Mouse (Mus musculus) heart, postnatal 0 days (tissue): ENCODE results near the gene Ubtd1. TPM values are rescaled to one million over a fixed set of nuclear protein-coding genes. Genes with fewer than 3 reads are reported as not detected.

ENCODE experiments used
- ATAC-seq: fragments of 200-750 bp; cut with Nextera tagmentation; 2 replicates; pipeline ENCODE4 v1.8.0; 2017; ENCODE audit warnings: low read depth, moderate number of reproducible peaks, moderate library complexity; ENCODE audit not compliant: insufficient read depth
- DNase-seq: peaks from one replicate; pipeline ENCODE4 v3.0.0-alpha.2; 2016; ENCODE audit warnings: low spot score
- H3K27ac ChIP-seq: fragments of 300-500 bp; sonication (generic); 2 replicates; pipeline ENCODE4 v1.5.1; 2014; ENCODE audit warnings: low read depth, mild to moderate bottlenecking
- H3K27me3 ChIP-seq: fragments of 300-500 bp; sonication (generic); 2 replicates; pipeline ENCODE4 v1.6.1; 2014; ENCODE audit warnings: low read length, mixed read lengths; ENCODE audit not compliant: control insufficient read depth, insufficient read depth
- H3K36me3 ChIP-seq: fragments of 300-500 bp; sonication (generic); replicated peaks from 2 replicates; pipeline ENCODE4 v1.6.1; 2014; ENCODE audit warnings: low read length, mixed read lengths; ENCODE audit not compliant: control insufficient read depth, insufficient read depth
- H3K4me1 ChIP-seq: fragments of 300-500 bp; sonication (generic); 2 replicates; pipeline ENCODE4 v1.6.1; 2014; ENCODE audit warnings: antibody characterized with exemption; ENCODE audit not compliant: control insufficient read depth, insufficient read depth
- H3K4me2 ChIP-seq: fragments of 300-500 bp; sonication (generic); 2 replicates; pipeline ENCODE4 v1.6.1; 2014; ENCODE audit warnings: low read depth, mild to moderate bottlenecking, low read length, moderate library complexity
- H3K4me3 ChIP-seq: fragments of 300-500 bp; sonication (generic); 2 replicates; pipeline ENCODE4 v1.5.1; 2014; ENCODE audit warnings: low read depth, low read length
- H3K9ac ChIP-seq: fragments of 300-500 bp; sonication (generic); replicated peaks from 2 replicates; pipeline ENCODE4 v1.6.1; 2014; ENCODE audit warnings: low read depth, low read length, mixed read lengths
- H3K9me3 ChIP-seq: fragments of 300-500 bp; sonication (generic); replicated peaks from 2 replicates; pipeline ENCODE4 v1.6.1; 2016; ENCODE audit warnings: low read length; ENCODE audit not compliant: control insufficient read depth
- CTCF ChIP-seq: IDR thresholded peaks from 2 replicates; pipeline ENCODE4 v1.5.1; 2016; ENCODE audit warnings: antibody characterized with exemption, control low read depth, low read depth
- EP300 ChIP-seq: IDR thresholded peaks from 2 replicates; pipeline ENCODE4 v1.6.1; 2016; ENCODE audit warnings: antibody characterized with exemption, low read depth
- WGBS: fragments of 180-500 bp; shearing (Covaris S2); extraction: QIAGEN DNeasy Blood & Tissue Kit; methylation state at CpG from one replicate; pipeline ENCODE4 v1.1.7; 2014; 5-methylcytosine and 5-hydroxymethylcytosine counted together
- polyA plus RNA-seq: library from polyadenylated mRNA; unstranded; fragments of >200 nt; fragmentation: Nextera tagmentation; extraction: Ambion mirVana; gene quantifications from 2 replicates; pipeline ENCODE4 v1.2.1, GENCODE M21; 2015
- total RNA-seq: library from RNA; depleted of rRNA; stranded (reverse); fragments of >200 nt; gene quantifications from 2 replicates; pipeline ENCODE4 v1.2.3, GENCODE M21; 2014; ENCODE audit warnings: low replicate concordance

The Ubtd1 gene
- total and polyA plus RNA-seq, 2 experiments from 2014 or later, result 24.8 to 38.7 TPM

DNA sequence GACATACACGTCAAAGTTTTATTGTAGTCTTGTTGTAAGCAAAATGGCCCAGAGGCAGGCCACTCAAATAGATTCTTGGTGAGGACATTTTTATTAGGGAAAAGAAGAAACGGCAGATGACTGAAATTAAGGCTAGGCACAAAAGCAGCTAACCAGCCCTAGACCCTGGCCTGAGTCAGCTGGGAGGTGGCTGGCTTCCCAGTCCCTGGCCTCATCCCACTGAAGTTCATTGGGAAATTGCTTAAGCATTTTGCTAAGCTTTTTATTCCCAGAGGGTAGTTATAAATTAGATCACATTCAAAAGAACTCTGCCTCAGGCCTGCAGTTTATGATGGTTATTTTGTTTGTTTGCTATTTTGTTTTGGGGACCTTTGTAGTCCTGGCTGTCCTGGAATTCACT lies 74.3 kb downstream of the Ubtd1 start:
- Histone ChIP-seq H3K9ac (no peak overlapping the region), H3K4me2 (no peak overlapping the region), H3K4me1 (no peaks in the 10 kb centered on the region), H3K36me3 (no peaks in the 10 kb centered on the region), H3K9me3 (no peaks in the 10 kb centered on the region), H3K27me3 (no peaks in the 10 kb centered on the region), H3K27ac (no peak overlapping the region), H3K4me3 (no peak overlapping the region)
- no peak for ATAC-seq
- no peak for DNase-seq
- WGBS, result 73% methylated on average over 2 of the region's 2 CpGs
- TF ChIP-seq CTCF (no peak), EP300 (no peak)

DNA sequence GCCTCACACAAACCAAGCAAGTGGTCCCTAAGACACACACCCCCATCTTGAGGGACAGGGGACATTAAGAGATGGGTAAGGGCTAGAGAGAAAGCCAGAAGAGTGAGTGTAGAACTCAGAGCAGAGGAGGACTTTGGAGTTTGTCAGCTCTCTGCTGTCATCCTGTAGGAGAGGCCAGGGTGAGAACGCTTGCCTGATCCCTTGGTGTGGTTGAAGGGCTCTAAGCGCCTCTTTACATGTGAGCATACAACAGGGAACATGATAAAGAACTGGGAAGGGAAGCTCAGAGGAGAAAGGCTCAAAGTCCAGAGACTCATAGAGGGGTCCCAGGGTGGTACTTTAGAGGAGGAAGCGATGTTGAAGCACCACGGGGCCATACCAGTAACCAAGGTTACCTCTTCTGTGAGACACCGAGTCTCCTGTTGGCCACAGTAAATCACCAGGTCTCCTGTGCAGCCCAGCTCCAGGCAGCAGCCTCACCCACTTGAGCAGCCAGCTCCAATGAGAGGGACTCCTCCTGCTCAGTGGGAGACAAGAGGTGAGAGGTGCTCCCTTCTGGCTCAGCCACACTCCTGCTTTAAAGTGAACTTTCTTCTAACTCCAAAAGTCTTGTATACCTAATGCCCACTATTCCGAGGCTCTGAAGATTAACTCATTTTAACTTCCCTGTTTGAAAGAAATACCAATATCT lies 75.3 kb downstream of the Ubtd1 start:
- DNase-seq (no peak), ATAC-seq (no peak)
- Histone ChIP-seq H3K27me3 (no peaks in the 10 kb centered on the region), H3K27ac (no peak overlapping the region), H3K9me3 (no peaks in the 10 kb centered on the region), H3K4me3 (no peak overlapping the region), H3K4me1 (no peaks in the 10 kb centered on the region), H3K4me2 (no peak overlapping the region), H3K36me3 (no peaks in the 10 kb centered on the region), H3K9ac (no peak overlapping the region)
- WGBS, result 72% methylated on average over 6 of the region's 6 CpGs
- TF ChIP-seq EP300 (no peak), CTCF (no peak)

DNA sequence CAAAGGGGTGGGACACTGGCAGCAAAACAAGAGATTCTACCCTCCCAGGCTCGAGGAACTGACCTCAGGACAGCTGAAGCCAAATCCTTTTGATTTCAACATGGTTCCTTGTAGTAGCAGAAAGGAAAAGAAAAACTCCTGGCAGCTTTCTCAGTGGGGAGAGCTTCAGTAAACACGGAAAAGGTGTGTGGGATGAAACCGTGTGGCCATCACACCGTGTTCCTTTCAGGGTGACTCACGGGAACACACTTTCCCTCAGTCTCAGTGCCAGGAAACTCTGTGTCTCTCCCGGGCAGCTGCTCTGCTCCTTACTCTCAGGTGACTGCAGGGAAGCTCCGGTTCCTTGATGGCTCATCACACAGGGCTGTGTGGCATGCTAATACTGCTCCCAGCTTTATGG lies 76.9 kb downstream of the Ubtd1 start:
- DNase-seq (no peak), ATAC-seq (no peak)
- 52% methylated on average over 7 of the region's 7 CpGs for WGBS

DNA sequence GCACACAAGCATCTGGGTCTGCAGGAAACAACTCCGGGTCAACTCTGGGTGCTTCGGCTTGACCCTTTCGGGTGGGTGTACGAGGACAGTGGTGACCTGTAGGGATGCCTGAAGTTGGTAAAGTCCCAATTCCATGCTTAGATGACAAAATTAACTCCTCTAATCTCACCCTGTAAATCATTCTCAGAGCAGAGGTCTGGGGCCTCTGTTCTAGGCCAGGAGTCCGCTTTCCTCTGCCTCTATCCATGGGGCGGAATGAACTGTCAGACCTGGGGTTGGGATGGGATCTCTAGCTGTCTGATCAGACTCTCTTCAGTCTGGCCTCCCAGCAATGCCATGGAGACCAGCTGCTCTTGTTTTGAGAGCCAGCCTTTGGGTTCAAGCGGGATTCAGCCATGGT lies 79.9 kb downstream of the Ubtd1 start:
- no peaks in the 10 kb centered on the region for H3K4me1 ChIP-seq
- no peak overlapping the region for H3K9ac ChIP-seq
- no peaks in the 10 kb centered on the region for H3K9me3 ChIP-seq
- DNase-seq, result no peak
- 87% methylated on average over 7 of the region's 7 CpGs for WGBS
- no peak overlapping the region for H3K4me3 ChIP-seq
- no peak overlapping the region for H3K27ac ChIP-seq
- TF ChIP-seq CTCF (no peak), EP300 (no peak)
- no peak for ATAC-seq
- H3K36me3 ChIP-seq, result no peaks in the 10 kb centered on the region
- no peaks in the 10 kb centered on the region for H3K27me3 ChIP-seq
- no peak overlapping the region for H3K4me2 ChIP-seq

More for the DNA sequence above, 76.9 kb downstream of the Ubtd1 start:
- H3K36me3 ChIP-seq, result no peaks in the 10 kb centered on the region
- H3K27me3 ChIP-seq, result no peaks in the 10 kb centered on the region
- no peak overlapping the region for H3K4me3 ChIP-seq
- no peak for TF ChIP-seq EP300
- TF ChIP-seq CTCF, result no peak
- H3K27ac ChIP-seq, result no peak overlapping the region
- H3K9me3 ChIP-seq, result no peaks in the 10 kb centered on the region
- no peaks in the 10 kb centered on the region for H3K4me1 ChIP-seq
- H3K9ac ChIP-seq, result no peak overlapping the region
- H3K4me2 ChIP-seq, result no peak overlapping the region

- TF ChIP-seq CTCF (no peak), EP300 (no peak)
- no peaks in the 10 kb centered on the region for H3K9me3 ChIP-seq
- H3K4me1 ChIP-seq, result no peaks in the 10 kb centered on the region
- WGBS, result 63% methylated on average over 11 of the region's 11 CpGs
- no peak overlapping the region for H3K4me3 ChIP-seq
- no peak overlapping the region for H3K27ac ChIP-seq
- H3K4me2 ChIP-seq, result peak overlapping the region; percentile 14; the same call in 1 of the 2 replicates
- ATAC-seq (no peak; the same call in 1 of the 2 replicates), DNase-seq (no peak)
- H3K36me3 ChIP-seq, result no peaks in the 10 kb centered on the region
- no peaks in the 10 kb centered on the region for H3K27me3 ChIP-seq
- H3K9ac ChIP-seq, result no peak overlapping the region
Observed at GRCm38 (mm10) chr19:42068441-42069240, 87.1 kb downstream of the Ubtd1 start.
